Mouse (Mus musculus) heart, postnatal 14 days (tissue): ENCODE data around the gene Gap43. TPM values are rescaled to one million over a fixed set of nuclear protein-coding genes. Genes with fewer than 3 reads are reported as not detected.
"Not testable (repeated sequence)": the region's sequence is repeated elsewhere in the genome, so short reads cannot be mapped to it uniquely, and the experiment has no call there.

Experiments used
- DNase-seq, 2 experiments: peaks; one replicate each; pipeline ENCODE4 v3.0.0; 2021 to 2022
- intact Hi-C: fragments of 180-260 bp; cut with DNase I; formaldehyde crosslinking; loops from one replicate; pipeline ENCODE4 v1.15.1; 2025
- total RNA-seq, 2 experiments: library from RNA; stranded (reverse); gene quantifications; 2 replicates each; pipeline ENCODE4 v1.2.3; 2021

Gene Gap43
- total RNA-seq, 2 experiments from 2014 or later: 0.57 to 1.0 TPM

GRCm38 (mm10) chr16:42303461-42303860, 37.0 kb downstream of the Gap43 start:
- intact Hi-C loops: no loop called here
- no peak for DNase-seq

- intact Hi-C loops: no loop called here
These were observed 46.0 kb downstream of the Gap43 start for GRCm38 (mm10) chr16:42294481-42294880.

GRCm38 (mm10) chr16:42294056-42294455, 46.4 kb downstream of the Gap43 start:
- no peak for DNase-seq
- intact Hi-C loops: no loop called here

More at GRCm38 (mm10) chr16:42294481-42294880, 46.0 kb downstream of the Gap43 start:
- no peak for DNase-seq

DNA sequence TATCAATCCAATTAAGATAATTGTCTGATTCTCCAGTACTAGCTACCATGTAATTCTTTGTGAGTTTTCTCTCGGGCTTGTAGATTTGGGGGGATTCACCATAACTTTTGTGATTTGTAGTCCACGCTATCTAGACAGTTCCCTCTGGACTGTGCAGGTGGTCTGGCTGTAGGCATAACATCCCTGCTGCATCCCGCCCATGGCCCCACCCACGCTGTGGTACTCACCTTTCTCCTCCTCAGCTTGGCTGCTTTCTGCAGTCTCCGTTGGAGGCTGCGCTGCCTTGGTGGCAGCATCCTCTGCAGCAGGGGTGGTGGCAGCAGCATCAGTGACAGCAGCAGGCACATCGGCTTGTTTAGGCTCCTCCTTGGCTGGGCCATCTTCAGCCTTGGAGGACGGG, 48.9 kb downstream of the Gap43 start:
- DNase-seq: no peak
- intact Hi-C loops: no loop called here

GRCm38 (mm10) chr16:42284005-42284404, 56.4 kb downstream of the Gap43 start:
- intact Hi-C loops: no loop called here
- no peak for DNase-seq

DNA sequence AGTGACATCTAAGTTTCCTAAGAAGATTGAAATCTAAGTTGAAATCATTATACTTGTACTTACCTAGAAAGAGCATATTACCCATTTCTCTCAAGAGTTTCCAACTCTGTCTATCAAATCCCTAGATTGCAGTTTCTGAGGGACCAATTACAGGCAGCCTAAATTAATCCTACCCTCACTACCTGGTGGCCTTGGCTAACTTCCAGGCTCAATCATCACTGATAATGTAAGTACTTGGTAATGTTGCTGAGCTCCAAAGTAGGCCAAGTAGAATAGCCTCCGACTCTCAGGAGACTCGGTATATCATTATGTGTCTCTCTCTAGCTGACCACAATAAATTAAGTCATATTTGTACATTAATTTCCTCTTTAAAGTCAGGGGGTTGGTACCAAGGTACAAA, 62.7 kb downstream of the Gap43 start:
- intact Hi-C loops: loop anchor here (2.0 to 5.0 kb wide), 3 partner anchors 505 to 1315 kb away; no protein-coding TSS in a partner anchor
- DNase-seq: no peak

GRCm38 (mm10) chr16:42277268-42277667, 63.2 kb downstream of the Gap43 start:
- DNase-seq: no peak
- intact Hi-C loops: loop anchor here (2.0 to 5.0 kb wide), 3 partner anchors 506 to 1315 kb away; no protein-coding TSS in a partner anchor

- intact Hi-C loops: loop anchor here (2.0 to 5.0 kb wide), 3 partner anchors 506 to 1316 kb away; no protein-coding TSS in a partner anchor
- peak; percentile 68 to 85 for DNase-seq
These were observed 64.0 kb downstream of the Gap43 start for GRCm38 (mm10) chr16:42276216-42277141.

- no peak for DNase-seq
- intact Hi-C loops: loop anchor here (2.0 to 5.0 kb wide), 3 partner anchors 507 to 1317 kb away; no protein-coding TSS in a partner anchor
These were observed 64.8 kb downstream of the Gap43 start for GRCm38 (mm10) chr16:42275518-42276215.

GRCm38 (mm10) chr16:42271213-42271612, 69.2 kb downstream of the Gap43 start:
- intact Hi-C loops: no loop called here
- DNase-seq: no peak

- intact Hi-C loops: no loop called here
- no peak for DNase-seq
These were observed 70.9 kb downstream of the Gap43 start for GRCm38 (mm10) chr16:42269587-42269967.

DNA sequence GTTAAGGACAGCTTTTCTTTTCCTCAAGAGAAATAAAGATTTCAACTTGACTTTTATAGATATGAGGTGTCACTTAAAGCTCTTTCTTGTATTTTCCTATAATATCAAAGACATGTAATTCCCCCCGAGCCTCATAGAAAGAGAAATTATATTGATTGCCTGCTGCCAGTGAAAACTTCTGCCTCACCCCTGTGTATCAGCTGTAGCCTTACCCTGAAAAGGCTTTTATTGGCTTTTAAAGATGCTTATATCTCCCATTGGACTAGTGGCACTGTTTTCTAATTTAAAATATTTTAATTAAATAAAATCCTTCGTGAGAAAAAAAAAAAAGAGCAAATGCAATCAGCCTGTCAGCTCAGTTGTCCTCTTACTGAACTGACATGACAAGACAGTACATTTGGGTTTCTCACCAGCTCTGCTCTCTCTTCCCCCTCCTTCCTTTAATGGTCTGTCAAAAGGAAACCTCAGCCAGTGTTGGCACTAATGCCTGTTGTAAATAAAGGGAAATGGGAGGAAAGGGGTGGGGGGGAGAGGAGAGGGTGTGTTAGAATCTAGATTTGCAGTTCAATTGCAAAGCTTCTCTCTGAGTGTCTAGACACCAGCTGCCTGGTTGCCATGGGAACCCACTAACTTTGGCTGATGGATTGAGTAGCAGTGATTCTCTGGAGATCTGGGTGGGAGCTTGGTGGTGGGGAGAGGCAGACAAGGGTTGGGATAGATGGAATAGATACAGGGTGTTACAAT, 71.4 kb downstream of the Gap43 start:
- peak; percentile 5 to 21 for DNase-seq
- intact Hi-C loops: no loop called here

GRCm38 (mm10) chr16:42265185-42265584, 75.3 kb downstream of the Gap43 start:
- intact Hi-C loops: no loop called here
- DNase-seq: no peak

DNA sequence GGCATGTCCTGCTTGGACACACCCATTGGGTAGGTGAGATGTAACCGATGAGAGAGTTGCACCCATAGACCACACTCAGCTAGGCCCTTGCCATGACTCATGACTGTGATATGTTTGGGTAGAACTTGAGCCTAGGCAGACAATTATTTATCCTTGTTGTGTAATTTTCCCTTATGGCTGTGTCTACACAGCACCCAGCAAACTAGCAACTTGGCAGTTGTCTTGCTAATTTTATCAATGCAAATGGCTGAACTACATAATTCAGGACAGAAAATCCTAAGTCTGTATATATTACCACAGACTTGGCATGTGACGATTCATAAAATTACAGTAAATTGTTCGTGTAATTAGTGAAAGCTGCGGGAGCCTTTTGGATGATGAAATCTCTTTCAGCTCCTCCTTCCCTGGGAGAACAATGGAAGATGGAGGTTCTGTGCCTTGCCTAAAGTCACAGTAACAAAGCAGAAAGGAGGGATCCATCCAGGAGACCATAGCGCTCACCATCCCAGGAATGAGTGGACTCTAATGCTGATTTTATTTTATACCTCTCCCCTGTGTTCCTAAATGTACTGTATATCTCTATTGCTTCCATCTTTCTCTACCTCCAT, 77.4 kb downstream of the Gap43 start:
- intact Hi-C loops: no loop called here
- DNase-seq: no peak

DNA sequence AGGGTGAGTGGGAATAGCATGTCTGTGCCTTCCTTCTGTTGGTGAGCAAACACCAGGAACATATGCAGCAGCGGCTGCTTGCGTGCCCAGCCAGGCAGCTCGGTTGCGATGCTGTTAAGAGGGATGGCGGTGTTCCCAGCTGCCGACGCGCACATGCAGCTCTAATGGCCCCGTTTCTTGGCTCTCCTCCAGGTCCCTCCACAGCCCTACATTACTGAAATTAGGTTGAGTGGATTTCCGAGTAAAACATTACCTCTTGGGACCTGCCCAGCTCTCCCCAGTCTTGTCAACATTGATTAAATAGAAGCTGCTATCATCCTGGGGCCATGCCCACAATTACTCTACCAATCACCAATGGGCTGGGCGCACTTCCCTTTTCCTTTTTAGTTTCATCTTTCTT, 84.8 kb downstream of the Gap43 start:
- DNase-seq: no peak

GRCm38 (mm10) chr16:42255222-42255621, 85.2 kb downstream of the Gap43 start:
- intact Hi-C loops: no loop called here
- no peak for DNase-seq

More for the DNA sequence above, 84.8 kb downstream of the Gap43 start:
- intact Hi-C loops: no loop called here

- no peak for DNase-seq
- intact Hi-C loops: no loop called here
These were observed 88.2 kb downstream of the Gap43 start for GRCm38 (mm10) chr16:42252252-42252651.

- intact Hi-C loops, DNase-seq: not testable (repeated sequence)
These were observed 96.3 kb downstream of the Gap43 start for GRCm38 (mm10) chr16:42244121-42244520.

- intact Hi-C loops: no loop called here
- DNase-seq: no peak
These were observed 109.1 kb downstream of the Gap43 start for GRCm38 (mm10) chr16:42231306-42231705.
